Mouse (Mus musculus) ovary, postnatal 10 days (tissue): ENCODE results near the gene Tmem135.

Experiments used
- DNase-seq: peaks from one replicate; pipeline ENCODE4 v3.0.0; 2022; ENCODE audit warnings: low spot score

Gene Tmem135

DNA sequence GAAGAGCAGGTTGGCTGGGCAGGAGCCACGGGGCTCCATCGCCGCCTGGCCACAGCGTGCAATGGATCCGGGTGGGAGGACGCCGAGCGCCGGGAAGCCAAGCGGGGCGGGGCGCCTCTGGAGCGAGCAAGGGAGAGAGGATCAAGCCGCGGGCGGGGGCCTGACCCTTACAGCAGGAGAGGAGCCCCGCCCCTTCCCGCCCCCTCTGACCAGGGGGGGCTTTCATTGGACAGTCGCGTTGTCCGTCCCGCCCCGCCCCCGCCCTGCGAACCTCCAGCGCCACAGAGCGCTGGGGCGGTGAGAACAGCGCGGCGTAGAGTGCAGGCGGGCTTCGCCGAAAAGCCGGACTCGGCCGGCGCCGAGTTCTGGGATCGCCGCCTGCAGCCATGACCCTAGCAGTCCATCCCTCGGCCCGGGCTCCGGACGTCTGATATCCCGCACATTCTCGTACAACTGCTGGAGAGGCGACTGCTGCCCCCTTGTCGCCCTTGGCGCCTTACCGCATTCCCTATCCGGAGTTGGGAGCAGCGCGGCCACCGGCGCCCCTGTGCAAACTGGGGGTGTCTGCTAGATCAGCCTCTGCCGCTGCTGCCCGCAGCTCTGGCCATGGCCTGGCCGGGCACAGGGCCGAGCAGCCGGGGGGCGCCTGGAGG, at the start of gene Tmem135, which contains the start of gene Fzd4:
TSS of gene Tmem135 (minus strand) at position 142 of the 653 bp plus-strand sequence.
TSS of gene Fzd4 (plus strand) at position 275 of the 653 bp plus-strand sequence.
- peak; percentile 71 for DNase-seq

DNA sequence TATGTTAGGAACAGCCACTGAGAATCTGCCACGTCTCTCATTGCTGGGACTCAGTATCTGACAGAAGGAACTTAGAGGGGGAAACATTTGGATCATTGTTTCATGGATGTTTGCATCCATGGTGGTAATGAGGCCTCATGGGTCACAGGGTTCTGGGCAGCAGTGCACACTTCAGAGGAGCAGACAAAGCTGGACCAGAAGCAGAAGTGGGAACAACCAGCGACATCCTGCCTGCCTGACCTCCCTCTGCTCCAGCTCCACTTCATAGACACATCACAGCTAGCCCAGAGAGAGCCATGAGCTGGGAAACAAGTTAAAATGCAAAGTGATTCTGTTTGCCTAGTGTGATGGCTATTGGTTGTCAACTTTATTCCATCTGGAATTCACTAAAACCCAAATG, 46.3 kb upstream of the Tmem135 start:
- DNase-seq, result no peak

DNA sequence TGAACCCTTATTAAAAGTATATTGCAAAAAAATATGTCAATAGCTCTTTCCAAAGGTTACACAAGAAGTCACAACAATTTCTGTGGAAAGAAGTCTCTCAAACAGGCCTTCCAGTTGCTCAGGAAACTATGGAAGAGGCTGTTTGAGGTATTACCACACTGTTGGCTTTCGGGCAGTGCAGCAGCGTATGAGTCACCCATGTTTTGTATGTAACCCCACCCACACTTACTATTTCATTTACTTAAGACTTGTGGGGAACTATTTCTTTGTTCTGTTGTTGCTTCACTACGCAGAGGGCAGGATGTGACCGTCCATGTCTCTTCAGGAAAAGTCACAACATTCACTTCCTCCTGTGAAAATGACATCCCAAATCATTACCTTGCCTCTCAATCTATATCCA, 41.1 kb upstream of the Tmem135 start:
- no peak for DNase-seq

DNA sequence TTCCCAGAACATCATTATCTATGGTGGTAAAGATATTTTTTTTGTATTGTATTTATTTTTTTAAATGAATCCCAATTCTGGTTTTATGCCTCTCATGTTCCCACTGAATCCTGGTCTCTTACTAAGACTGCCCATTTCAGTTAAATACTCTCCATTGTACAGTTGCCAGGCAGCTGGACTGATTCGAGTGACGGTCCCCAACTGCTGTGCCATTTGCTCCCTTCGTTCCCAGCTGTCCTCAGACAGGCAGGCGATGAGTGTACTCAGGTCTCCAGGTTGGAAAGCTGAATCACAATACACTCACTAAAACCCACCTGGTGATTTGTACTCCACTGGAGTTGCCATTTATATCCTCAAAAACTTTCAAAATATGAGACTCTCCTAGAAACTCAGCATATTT, 38.2 kb upstream of the Tmem135 start:
- DNase-seq, result no peak

DNA sequence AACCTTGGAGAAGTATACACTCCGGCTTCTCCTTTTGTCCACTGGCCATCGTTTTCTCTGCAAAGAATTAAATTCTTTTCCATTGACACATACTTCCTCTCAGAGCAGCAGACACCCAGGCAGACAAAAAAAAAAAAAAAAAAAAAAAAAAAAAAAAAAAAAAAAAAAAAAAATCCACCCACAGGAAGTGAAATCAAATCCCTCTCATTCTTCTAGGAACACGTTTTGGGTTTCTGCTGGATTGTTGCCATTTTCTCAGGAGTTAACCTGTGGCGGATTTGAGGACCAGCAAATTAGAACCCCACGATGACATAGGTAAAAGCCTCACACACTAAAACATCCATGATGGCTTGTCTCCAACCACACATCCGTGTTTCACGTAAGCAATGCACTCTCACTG, 37.3 kb upstream of the Tmem135 start:
- DNase-seq, result no peak

DNA sequence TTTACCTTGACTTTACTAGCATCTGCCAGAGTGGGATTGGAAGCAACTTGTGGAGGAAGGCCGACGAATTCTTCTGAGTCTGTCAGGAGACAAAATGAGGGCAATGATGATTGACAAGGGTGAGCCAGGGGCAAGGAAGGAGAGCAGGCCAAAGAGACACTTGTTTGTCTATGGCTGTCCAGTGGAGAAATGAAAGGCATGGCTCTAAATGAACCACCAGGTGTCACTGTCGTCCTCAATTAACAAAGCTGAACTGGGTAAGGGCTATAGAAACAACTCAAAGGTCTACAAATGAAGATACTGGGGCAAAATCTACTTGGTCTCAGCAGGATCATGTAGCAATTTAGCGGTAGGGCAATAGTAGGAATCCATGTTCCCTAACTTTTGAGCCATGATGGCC, 33.6 kb upstream of the Tmem135 start:
- DNase-seq, result no peak

DNA sequence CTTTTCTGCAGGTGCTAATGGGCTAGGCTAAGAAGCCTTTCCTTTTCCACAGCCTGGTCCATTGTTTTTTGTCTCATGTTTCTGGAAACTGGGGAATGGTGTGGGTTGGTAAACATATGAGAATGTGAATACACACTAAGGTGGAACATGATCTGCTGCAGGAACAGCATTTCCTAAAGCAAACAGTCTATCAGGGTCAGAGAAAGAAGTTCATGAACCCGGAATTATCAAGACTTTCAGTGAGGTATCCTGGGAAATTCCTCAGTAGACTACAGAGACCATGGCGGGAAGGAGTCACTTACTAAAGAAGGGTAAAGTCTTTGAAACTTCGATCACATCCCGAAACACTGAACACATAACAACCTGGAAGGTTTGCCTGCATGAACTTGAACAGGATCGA, 32.4 kb upstream of the Tmem135 start:
- DNase-seq, result no peak

DNA sequence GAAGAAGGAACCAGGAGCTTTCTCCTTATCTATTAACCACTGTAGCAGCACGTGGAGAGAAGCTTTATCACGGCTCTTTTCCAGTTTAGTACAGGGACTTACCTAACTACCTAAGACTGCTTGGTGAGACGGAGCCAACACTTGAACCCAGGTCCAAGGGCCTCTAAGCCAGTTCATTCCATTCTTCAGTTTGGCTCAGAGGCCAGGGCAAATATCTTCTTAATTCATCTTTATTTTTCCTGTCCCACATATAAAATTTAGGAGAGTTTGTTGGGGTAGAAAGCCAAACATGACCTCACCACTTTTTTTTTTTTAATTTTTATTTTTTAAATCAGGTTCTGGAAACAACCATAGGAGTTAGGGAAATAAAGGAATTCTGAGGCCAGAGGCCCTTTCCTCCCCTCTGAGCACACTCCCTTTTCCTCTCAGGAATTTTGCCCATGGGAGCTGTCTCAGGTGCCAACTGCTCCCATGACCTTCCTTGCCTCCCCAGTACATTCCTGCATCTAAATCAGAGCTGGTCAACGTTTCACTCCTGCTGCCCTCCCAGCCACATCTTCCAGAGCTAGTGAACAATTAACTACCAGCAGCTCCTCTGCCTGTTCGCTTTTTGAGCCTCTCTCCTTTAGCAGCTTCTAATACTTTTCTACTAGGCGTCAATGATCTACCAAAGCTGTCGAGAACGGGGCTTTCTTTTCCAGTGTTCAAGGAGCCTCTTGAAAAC, 30.0 kb upstream of the Tmem135 start:
- no peak for DNase-seq

DNA sequence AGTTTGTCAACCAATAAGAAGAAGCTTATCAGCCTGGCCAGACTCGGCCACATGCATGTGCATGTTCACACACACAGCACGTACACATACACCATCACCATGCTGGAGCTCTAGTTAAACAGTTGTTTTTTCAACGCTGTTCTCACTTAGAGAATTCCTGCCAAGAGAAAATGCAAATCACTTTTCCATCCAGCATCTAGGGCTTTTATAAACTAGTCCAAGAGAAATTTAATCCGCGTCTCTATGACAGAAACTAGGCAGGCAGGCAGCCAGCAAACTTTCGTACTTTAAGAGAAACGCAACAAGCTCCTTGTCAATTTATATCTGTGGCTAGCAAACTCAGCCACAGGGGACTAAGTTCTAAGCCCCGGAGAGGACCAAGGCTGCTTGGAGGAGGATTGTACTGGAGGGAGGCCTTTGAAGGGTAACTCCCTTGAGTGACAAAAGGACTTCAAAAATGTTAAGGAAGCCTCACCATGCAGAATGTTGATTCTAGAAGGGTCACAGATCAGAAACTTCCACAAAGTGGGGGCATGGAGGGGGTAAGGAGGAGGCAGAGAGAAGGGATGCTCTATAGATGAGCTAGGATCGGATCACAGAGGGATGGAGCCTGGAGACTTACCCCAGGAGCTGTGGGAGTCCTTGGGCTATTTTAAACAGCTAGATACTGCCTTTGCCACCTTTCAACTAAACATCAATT, 29.3 kb upstream of the Tmem135 start:
- no peak for DNase-seq

DNA sequence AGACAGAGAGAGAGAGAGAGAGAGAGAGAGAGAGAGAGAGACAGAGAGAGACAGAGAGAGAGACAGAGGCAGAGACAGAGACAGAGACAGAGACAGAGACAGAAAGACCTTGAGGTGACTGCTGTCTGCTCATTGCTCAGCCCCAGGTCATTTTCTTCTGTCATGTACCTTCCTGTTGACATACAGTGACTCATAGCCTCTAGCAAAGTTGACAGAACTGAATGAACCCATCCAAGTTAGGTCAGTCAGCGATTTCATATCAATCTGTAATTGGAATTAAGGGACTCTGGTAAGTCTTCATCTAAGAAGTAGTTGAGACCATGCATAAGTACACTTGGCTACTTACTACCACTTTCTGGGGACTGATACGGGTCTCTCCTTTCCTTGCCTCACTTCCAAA, 27.2 kb upstream of the Tmem135 start:
- no peak for DNase-seq

DNA sequence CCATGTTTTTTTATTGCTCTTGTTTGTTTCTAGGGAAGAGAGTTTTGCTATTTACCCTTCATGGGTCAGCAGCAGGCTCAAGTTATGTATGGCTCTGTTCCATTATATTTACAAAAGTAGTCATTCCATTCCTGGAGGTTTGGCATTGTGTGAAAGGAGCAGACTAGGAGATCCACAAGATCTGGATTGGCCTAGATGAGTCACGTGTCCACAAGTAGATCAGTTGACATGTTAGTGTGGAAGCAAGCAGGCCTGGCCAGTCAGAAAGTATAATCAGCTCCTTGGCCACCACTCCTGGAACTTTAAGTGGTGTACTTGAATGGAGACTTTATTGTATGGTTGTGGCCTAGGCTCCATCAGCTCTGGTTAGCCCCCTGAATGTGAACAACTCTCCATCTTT, 25.3 kb upstream of the Tmem135 start:
- no peak for DNase-seq

DNA sequence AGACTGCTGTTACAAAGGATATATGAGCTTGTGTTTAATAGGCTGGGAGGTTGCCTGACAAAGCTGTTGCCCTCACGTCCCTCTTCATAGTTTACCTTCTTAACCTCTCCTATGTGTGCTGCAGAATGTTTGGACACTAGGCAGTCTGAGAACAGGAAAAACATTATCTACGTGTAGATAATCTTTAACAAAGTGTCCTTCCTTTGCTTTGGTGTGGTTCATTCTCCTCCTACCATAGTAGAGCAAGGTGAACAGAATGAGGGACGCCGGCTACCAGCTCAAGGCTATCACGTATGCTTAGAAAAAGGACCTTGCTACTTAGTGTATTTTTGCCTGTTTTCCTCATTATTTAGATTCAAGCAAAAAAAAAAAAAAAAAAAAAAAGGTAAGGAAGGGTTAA, 24.8 kb upstream of the Tmem135 start:
- no peak for DNase-seq

DNA sequence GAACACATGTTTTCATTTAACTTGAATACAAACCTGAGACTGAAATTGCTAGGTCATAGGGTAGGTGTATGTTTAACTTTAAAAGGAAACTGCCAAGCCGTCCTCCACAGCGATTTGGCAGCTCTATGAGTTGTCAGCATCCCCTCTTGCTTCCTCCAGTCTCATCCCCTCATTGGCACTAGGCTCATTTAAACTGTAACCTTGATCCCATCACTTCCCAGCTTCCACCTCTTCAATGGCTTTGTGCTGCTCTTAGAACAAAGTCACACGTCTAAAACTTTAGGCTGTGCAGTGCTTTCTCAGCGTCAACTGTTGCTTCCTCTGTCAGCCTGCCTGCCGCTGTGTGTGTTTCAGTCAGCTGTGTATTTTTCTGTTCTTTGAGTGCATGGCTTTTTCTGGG, 23.1 kb upstream of the Tmem135 start:
- DNase-seq, result no peak

DNA sequence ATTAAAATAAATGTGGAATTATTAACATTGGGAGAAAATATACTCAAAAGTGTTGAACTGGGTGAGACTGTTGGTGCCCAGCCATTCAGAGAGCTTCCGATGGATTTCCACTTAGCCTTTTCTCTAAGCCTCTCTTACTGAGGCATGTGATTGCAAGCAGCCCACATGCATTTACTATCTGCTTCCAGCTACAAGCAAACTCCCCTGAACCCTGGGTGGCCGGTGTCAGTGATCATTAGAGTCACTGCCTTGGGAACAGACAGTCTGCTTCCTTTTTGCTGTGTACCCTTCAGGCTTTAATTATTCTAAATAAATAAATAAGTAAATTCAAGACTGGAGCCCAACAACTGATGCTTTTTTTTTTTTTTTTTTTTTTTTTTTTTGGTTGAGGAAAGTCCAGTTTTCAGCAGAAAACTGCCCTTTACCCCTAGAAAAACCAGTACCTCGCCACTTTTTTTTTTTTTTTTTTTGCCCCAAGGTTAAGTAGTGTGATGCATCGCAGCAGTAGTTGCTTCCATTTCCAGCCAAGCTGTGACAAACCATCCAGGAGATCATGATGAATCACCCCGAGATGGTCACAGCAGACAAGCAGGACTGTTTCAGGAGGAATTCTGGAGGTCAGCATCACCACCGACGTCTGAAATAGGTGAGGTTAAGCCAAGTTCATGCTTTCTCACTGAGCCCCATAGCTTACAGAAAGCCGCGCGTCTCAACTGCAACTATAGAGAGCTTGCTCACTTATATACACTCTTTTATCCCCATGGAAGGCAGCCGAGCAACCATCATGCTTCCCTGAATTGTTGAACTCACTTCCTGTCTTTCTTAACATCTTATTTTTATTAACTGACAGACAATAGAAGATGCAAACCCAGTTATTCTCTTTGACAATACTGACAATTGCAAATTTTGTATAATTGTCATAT, 22.0 kb upstream of the Tmem135 start:
- DNase-seq, result no peak

DNA sequence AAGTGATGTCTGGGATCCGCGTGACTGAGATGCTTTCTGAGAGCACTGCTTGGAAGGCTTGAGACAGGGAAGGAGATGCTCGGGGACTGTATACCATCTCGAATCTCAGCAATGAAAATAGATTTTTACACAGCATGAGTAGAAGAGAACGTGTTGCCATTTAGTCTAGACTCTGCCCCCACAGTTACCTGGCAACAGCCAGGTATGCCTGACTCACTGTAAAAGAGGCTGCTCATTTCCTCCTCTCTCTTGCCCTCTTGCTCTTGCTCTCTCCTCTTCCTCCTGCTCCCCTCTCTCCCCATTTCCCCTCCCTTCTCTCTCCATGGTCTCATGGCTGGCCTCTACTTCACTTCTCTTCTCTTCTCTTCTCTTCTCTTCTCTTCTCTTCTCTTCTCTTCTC, 20.6 kb upstream of the Tmem135 start:
- DNase-seq, result no peak

DNA sequence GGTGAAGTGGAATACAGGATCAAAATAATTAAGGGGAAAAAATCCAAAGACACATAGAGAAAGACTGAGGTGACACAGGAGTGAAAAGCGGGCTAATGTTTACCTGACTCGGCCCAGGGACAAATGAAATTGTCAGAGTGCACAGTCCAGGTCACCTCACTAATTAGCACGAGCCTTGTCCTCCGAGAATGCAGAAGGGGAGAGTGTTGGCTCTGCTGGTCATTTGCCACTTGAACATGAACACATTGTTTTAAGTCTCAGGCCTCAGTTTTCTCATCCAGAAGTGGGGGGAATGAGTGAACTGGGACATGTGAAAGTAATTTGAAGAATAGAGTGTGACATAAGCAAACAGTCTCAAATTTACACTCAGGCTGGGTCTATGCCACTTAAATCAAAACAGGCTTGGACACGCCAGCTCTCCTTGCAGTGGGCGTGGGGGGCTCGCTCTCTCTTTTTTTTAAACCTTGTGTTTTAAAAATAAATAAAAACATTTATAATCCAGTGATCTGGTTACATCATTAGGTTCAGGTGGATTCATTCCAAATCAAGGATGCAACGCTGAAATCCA, 19.8 kb upstream of the Tmem135 start:
- no peak for DNase-seq

DNA sequence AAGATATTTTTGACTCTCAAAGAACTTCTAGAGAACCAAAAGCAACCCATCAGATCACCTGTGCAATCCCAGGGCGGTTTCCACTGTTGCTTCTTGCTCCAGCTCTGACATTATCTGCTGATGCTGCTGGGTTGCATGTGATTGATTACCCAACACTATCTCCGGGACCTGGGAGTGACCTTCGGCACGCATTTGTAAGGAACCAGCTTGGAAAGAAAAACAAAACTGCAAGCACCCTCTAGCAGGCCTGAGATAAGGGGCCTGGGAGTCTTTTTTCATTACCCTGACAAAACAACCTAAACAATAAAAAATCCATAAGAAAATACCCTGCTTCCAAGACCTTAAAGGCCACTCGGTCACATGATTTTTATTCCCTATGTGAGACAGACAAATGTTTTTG, 19.2 kb upstream of the Tmem135 start:
- DNase-seq, result no peak

DNA sequence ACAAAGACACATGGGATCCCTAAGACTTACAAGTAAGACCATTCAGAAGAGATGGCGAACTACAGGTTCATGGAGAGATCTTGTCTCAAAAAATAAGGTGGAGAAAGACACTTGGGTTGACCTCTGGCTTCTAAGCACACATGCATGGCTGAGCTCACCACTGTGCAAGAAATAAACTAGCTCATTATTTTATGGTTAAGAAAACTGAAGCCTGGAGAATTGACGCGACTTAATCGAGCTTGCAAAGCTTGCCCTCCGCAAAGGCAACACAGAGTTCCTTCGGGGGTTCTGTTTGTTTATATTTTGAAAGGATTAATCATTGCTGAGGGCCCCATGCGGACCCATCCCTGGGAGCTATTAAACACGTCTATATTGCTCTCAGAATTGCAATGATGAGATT, 18.6 kb upstream of the Tmem135 start:
- DNase-seq, result no peak

DNA sequence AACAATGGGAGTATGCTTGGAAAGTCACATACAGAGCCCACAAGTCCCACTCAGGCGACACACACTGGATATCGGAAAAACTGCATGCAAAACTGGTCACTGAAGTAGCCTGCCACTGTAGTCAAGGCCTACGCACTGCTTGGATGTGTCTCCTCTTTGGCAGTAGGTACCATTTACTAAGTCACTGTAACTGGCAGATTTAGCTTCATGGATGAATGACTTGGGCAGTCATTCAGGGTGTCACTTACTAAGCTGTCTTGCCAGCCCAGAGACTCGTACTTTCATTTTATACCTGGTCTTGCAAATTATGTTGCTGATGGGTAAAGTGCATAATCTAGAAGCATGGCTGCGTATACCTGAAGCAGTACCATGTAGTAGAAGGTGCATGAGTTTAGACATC, 17.3 kb upstream of the Tmem135 start:
- DNase-seq, result no peak

DNA sequence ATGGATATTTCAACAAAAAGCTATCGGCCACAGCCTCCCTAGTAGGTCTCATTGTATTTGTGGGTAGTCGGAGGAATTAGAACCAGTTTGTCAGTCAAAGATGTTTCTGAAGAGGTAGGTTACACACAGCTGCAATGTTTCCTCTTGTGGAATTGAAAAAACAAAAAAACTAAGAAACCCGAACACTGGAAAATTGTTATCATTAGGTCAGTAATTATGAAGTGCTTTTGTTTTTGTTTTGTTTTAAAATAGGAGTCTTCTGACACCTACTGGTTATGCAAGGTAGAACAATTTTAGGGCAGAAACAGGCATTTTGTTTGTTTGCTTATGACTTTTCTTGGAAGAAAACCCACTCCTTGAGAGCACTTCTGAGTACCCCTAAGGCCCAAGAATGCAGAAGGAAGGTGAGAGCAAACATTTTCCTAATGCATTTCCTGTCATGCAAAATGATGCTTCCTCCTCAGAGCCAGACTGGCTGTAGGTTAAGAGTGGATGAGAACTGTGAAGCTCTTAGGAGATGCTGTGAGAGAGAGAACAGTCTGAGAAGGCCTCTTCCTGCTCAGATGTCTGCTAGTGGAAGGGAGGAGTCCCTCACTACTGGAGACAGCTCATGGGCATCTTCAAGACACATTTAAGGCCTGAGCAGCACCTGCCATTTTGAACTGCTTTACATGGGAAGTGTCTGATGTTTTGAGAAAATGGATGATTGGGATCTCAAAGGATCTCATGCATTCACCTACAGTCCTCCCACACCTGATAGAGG, 15.1 kb upstream of the Tmem135 start:
- DNase-seq, result no peak

DNA sequence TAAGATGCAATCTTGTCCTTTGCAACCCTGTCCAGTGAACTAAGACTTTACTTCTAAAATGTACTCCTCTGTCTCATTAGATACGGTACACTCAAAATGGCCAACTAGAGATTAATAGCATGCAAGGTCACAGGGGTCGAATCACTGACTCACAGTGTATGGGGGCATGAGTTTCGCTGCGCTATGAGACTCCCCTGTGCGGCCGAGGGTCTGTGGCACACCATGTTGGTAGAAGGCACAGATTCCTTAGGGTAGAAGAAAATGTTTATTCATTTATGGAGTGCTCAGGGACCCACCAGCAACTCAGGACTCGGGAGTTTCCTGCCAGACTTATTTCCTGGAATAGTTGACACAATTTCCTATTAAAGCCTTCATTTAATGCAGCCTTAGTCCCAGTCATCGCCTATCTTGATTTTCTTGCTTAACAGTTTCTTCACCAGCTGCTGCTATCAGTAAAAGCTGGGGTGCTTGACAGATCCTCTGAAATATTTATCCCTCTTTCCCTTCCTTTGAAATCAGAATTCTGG, 14.2 kb upstream of the Tmem135 start:
- DNase-seq, result no peak
